Mouse (Mus musculus) gastrocnemius, postnatal 14 days (tissue): ENCODE data around the gene Gm44503. TPM values are rescaled to one million over a fixed set of nuclear protein-coding genes. Genes with fewer than 3 reads are reported as not detected.

Experiments used
- DNase-seq: peaks from one replicate; pipeline ENCODE4 v3.0.0; 2021; ENCODE audit warnings: mixed read lengths
- intact Hi-C: fragments of 180-260 bp; cut with DNase I; formaldehyde crosslinking; loops from one replicate; pipeline ENCODE4 v1.15.1; 2025; ENCODE audit warnings: low total_unique reads
- microRNA-seq, 2 experiments: library from miRNA; unstranded; fragments of <30 nt; microRNA quantifications; one replicate each; pipeline ENCODE4 v1.2.0; 2021
- total RNA-seq, 2 experiments: library from RNA; stranded (reverse); gene quantifications; 2 replicates each; pipeline ENCODE4 v1.2.3; 2021

Gm44503 gene
- total RNA-seq, 2 experiments from 2014 or later: not detected

GRCm38 (mm10) chr9:73059224-73059623 lies 100.6 kb downstream of the Gm44503 start:
- no peak for DNase-seq
- intact Hi-C loops: no loop called here

DNA sequence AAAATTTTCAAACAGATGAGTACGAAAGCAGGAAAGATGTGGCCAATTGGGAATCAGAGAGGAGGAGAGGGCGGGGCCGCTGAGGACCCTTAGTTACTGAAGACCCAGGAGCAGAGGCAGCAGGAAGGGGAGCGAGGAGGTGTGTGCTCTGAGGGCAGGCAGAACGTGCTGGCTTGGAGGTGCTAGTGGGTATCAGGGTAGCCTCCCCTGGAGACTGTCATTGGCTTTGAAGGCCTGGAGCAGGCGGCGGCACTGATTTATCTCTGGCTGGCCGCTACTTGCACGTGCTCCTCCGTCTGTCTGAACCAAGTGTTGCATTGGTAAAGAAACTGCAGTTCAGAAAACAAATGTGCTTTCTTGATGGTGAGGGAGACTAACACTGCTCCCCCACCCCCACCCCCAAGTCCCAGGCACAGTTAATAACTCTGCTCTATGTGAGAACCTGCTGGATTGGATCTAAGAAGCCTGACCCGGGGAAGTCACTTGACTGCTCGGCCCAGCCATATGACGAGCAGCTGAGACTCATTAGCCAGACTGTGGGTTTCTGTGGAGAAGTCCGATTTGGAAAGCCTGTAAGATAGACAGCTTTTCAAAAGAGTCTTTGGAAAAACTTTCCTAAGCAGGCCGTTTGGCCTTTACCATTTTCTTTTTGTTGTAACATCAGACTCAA lies 105.1 kb downstream of the Gm44503 start:
- intact Hi-C loops: no loop called here
- DNase-seq: no peak

Small RNA genes within 50 kb of the gene (microRNA-seq; reads per million reads assigned to microRNA genes)
- gene Gm27353: 0 reads per million in 2 experiments

Other genes with a start within 250 kb of the Gm44503 start
- gene Prtg, start 152.0 kb upstream of the Gm44503 start, total RNA-seq: under 1 TPM; 0.45 to 0.80 TPM
- gene Pygo1, start 33.2 kb upstream of the Gm44503 start, total RNA-seq: 1 to 10 TPM; 4.0 to 6.2 TPM
- gene Dyx1c1, start 67 bp upstream of the Gm44503 start, total RNA-seq: under 1 TPM; 0.43 to 0.60 TPM
- gene Ccpg1os, start 26.5 kb downstream of the Gm44503 start, total RNA-seq: 1 to 10 TPM; 5.9 to 6.7 TPM
- 10 to 100 TPM; 32.3 to 36.7 TPM for gene Ccpg1, start 26.6 kb downstream of the Gm44503 start, total RNA-seq
- 1 to 10 TPM; 3.3 to 4.6 TPM for gene Pigb, start 81.5 kb downstream of the Gm44503 start, total RNA-seq
- 1 to 10 TPM; 1.8 to 6.0 TPM for gene Rab27a, start 86.0 kb downstream of the Gm44503 start, total RNA-seq
- not detected for gene Khdc3, start 143.0 kb downstream of the Gm44503 start, total RNA-seq
- not detected for gene Gm20509, start 143.6 kb downstream of the Gm44503 start, total RNA-seq
- gene Rsl24d1, start 154.6 kb downstream of the Gm44503 start, total RNA-seq: 10 to 100 TPM; 41.2 to 42.7 TPM